Mouse (Mus musculus): ENCODE results near the gene Uncx.

GRCm38 (mm10) chr5:139568079-139568478 is 24.8 kb downstream of the Uncx start:
- TF ChIP-seq GATA1 (IDR thresholded peaks at IDR 0.05; ENCODE audit: borderline replicate concordance, low read length) (no peak), FLI1 (IDR thresholded peaks at IDR 0.05; ENCODE audit: low read length) (no peak)

Measured in megakaryocyte, embryonic 14.5 days (primary cell).